Mouse (Mus musculus) liver, adult 2 months (tissue): Measurements from ENCODE around the gene Cfdp1.

ENCODE experiments used
- CTCF ChIP-seq: fragments of 200-500 bp; IDR thresholded peaks from 2 replicates; pipeline ENCODE4 v1.5.1; 2011; ENCODE audit warnings: low read depth, low read length, control low read depth
- POLR2A ChIP-seq: fragments of 200-500 bp; IDR thresholded peaks from 2 replicates; pipeline ENCODE4 v1.6.1; 2011; ENCODE audit warnings: low read length, control low read depth; ENCODE audit not compliant: insufficient read depth; ENCODE audit errors: extremely low read depth

- TF ChIP-seq CTCF (no peak), POLR2A (no peak)
Observed at GRCm38 (mm10) chr8:111768651-111769050, 85.4 kb downstream of the Cfdp1 start.
